Mouse (Mus musculus): ENCODE data around the gene Ccser1. TPM values are rescaled to one million over a fixed set of nuclear protein-coding genes. Genes with fewer than 3 reads are reported as not detected.

Ccser1 gene
- polyA plus RNA-seq, 1 experiment from 2014 or later, result 6.1 TPM

- Histone ChIP-seq H3K4me3 (ENCODE audit: low read depth, low read length) (no peak overlapping the region), H3K27ac (ENCODE audit: low read depth, low read length) (no peak overlapping the region), H3K9me3 (ENCODE audit: control insufficient read depth, low read length) (no peaks in the 10 kb centered on the region), H3K4me2 (no peak overlapping the region), H3K27me3 (ENCODE audit: control insufficient read depth, insufficient read depth, low read length) (no peaks in the 10 kb centered on the region), H3K9ac (ENCODE audit: low read length) (no peak overlapping the region), H3K36me3 (ENCODE audit: control insufficient read depth, insufficient read depth, low read length) (no peaks in the 10 kb centered on the region), H3K4me1 (ENCODE audit: control insufficient read depth, insufficient read depth, low read length) (no peaks in the 10 kb centered on the region)
- 92% methylated on average over 4 of the region's 4 CpGs for WGBS
- DNase-seq (ENCODE audit: low spot score, missing footprints), result no peak
- ATAC-seq (ENCODE audit: low FRiP score), result no peak
Measured at GRCm38 (mm10) chr6:61300441-61300840, 120.3 kb downstream of the Ccser1 start.

- H3K9me3 ChIP-seq (ENCODE audit: control insufficient read depth, low read length), result no peaks in the 10 kb centered on the region
- H3K4me1 ChIP-seq (ENCODE audit: control insufficient read depth, insufficient read depth, low read length), result no peaks in the 10 kb centered on the region
- H3K9ac ChIP-seq (ENCODE audit: low read length), result no peak overlapping the region
- ATAC-seq (ENCODE audit: low FRiP score), result 0 out of 2 replicates have a peak, but pooled peaks have one; percentile 38
- no peaks in the 10 kb centered on the region for H3K36me3 ChIP-seq (ENCODE audit: control insufficient read depth, insufficient read depth, low read length)
- WGBS, result 79% methylated on average over 7 of the region's 7 CpGs
- no peak overlapping the region for H3K4me2 ChIP-seq
- DNase-seq (ENCODE audit: low spot score, missing footprints), result no peak
- H3K27me3 ChIP-seq (ENCODE audit: control insufficient read depth, insufficient read depth, low read length), result no peaks in the 10 kb centered on the region
- no peak overlapping the region for H3K27ac ChIP-seq (ENCODE audit: low read depth, low read length)
- H3K4me3 ChIP-seq (ENCODE audit: low read depth, low read length), result no peak overlapping the region
Measured at GRCm38 (mm10) chr6:61300975-61301374, 120.9 kb downstream of the Ccser1 start.

DNA sequence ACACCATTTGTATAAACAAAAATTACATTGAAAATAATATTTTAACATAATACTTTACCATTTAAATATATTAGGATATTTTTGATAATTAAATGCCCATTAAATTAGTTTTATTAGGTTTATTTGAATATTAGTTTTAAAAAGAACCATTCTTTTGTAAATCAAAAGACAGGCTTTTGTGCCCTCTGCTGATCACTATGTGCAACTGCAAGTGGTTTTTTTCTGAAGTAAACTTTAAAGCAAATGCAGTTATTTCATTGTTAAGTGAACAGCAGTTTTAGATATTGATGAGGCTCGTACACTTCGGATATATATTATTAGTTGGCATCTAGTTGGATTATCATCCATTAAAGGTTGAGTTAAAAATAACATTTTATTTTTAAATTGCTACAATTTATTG, 121.5 kb downstream of the Ccser1 start:
- ATAC-seq (ENCODE audit: low FRiP score), result no peak
- H3K4me3 ChIP-seq (ENCODE audit: low read depth, low read length), result no peak overlapping the region
- H3K9me3 ChIP-seq (ENCODE audit: control insufficient read depth, low read length), result no peaks in the 10 kb centered on the region
- H3K4me1 ChIP-seq (ENCODE audit: control insufficient read depth, insufficient read depth, low read length), result no peaks in the 10 kb centered on the region
- 27% methylated on average over 2 of the region's 2 CpGs for WGBS
- DNase-seq (ENCODE audit: low spot score, missing footprints), result no peak
- H3K9ac ChIP-seq (ENCODE audit: low read length), result no peak overlapping the region
- no peaks in the 10 kb centered on the region for H3K27me3 ChIP-seq (ENCODE audit: control insufficient read depth, insufficient read depth, low read length)
- H3K36me3 ChIP-seq (ENCODE audit: control insufficient read depth, insufficient read depth, low read length), result no peaks in the 10 kb centered on the region
- H3K27ac ChIP-seq (ENCODE audit: low read depth, low read length), result no peak overlapping the region
- H3K4me2 ChIP-seq, result no peak overlapping the region

DNA sequence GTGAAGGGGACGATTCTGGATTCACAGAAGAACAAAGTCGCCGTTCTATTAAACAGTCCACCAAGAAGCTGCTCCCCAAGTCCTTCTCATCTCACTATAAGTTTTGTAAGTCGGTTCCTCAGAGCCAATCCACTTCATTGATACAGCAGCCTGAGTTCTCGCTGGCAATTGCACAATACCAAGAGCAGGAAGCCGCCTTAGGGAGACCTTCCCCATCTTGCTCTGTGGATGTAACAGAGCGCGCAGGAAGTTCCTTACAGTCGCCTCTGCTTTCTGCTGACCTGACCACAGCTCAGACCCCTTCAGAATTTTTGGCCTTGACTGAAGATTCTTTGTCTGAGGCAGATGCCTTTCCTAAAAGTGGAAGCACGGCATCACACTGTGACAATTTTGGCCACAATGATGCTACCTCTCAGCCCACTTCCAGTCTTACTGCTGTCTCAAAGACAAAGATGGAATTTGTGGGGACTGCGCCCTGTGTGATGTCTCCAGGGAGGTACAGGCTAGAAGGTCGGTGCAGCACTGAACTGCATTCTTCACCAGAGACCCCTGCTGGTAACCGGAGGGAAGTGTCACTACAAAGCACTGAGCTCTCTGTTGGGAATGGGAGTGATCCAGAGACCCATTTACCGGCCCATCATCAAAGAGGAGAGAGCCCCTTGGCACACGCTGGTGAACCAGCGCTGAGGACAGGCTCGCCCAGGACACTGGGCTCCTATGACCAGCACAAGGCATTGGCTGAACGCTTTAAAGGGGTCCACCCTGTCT, 131.4 kb downstream of the Ccser1 start:
- H3K4me1 ChIP-seq (ENCODE audit: control insufficient read depth, insufficient read depth, low read length), result no peaks in the 10 kb centered on the region
- H3K27ac ChIP-seq (ENCODE audit: low read depth, low read length), result no peak overlapping the region
- H3K4me2 ChIP-seq, result no peak overlapping the region
- H3K27me3 ChIP-seq (ENCODE audit: control insufficient read depth, insufficient read depth, low read length), result no peaks in the 10 kb centered on the region
- no peak overlapping the region for H3K9ac ChIP-seq (ENCODE audit: low read length)
- H3K36me3 ChIP-seq (ENCODE audit: control insufficient read depth, insufficient read depth, low read length), result no peaks in the 10 kb centered on the region
- DNase-seq (ENCODE audit: low spot score, missing footprints) (no peak), ATAC-seq (ENCODE audit: low FRiP score) (no peak)
- H3K9me3 ChIP-seq (ENCODE audit: control insufficient read depth, low read length), result no peaks in the 10 kb centered on the region
- H3K4me3 ChIP-seq (ENCODE audit: low read depth, low read length), result no peak overlapping the region
- WGBS, result 85% methylated on average over 18 of the region's 18 CpGs

GRCm38 (mm10) chr6:61315884-61316601, 135.9 kb downstream of the Ccser1 start:
- Histone ChIP-seq H3K27ac (ENCODE audit: low read depth, low read length) (no peak overlapping the region), H3K4me3 (ENCODE audit: low read depth, low read length) (no peak overlapping the region), H3K9ac (ENCODE audit: low read length) (no peak overlapping the region), H3K9me3 (ENCODE audit: control insufficient read depth, low read length) (no peaks in the 10 kb centered on the region), H3K4me2 (no peak overlapping the region), H3K4me1 (ENCODE audit: control insufficient read depth, insufficient read depth, low read length) (no peaks in the 10 kb centered on the region), H3K36me3 (ENCODE audit: control insufficient read depth, insufficient read depth, low read length) (no peaks in the 10 kb centered on the region), H3K27me3 (ENCODE audit: control insufficient read depth, insufficient read depth, low read length) (no peaks in the 10 kb centered on the region)
- 28% methylated on average over 6 of the region's 6 CpGs for WGBS
- DNase-seq (ENCODE audit: low spot score, missing footprints) (peak; percentile 92), ATAC-seq (ENCODE audit: low FRiP score) (peak; percentile 88)

DNA sequence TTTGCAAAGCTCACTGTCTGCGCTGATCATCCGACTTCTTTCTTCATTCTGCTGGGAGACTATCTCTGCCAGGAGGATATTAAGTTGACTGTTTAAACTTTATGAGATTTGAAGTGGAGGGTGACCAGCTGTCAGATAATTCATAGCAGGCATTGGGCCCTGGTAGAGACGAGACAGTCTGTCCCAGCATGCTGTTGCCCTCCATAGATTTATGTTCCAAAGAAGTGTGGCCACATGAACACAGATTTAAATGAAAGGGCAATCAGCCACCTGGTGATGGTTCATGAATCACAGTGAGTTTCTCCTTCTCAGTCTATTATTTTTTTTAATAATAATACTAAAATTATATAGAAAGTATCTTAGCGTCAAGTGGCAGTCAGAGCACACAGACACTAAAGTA, 140.7 kb downstream of the Ccser1 start:
- 74% methylated on average over 4 of the region's 4 CpGs for WGBS
- DNase-seq (ENCODE audit: low spot score, missing footprints), result no peak
- Histone ChIP-seq H3K4me1 (ENCODE audit: control insufficient read depth, insufficient read depth, low read length) (no peaks in the 10 kb centered on the region), H3K27ac (ENCODE audit: low read depth, low read length) (no peak overlapping the region), H3K4me3 (ENCODE audit: low read depth, low read length) (no peak overlapping the region), H3K27me3 (ENCODE audit: control insufficient read depth, insufficient read depth, low read length) (no peaks in the 10 kb centered on the region), H3K9ac (ENCODE audit: low read length) (no peak overlapping the region), H3K9me3 (ENCODE audit: control insufficient read depth, low read length) (no peaks in the 10 kb centered on the region), H3K4me2 (no peak overlapping the region), H3K36me3 (ENCODE audit: control insufficient read depth, insufficient read depth, low read length) (no peaks in the 10 kb centered on the region)
- ATAC-seq (ENCODE audit: low FRiP score), result no peak

DNA sequence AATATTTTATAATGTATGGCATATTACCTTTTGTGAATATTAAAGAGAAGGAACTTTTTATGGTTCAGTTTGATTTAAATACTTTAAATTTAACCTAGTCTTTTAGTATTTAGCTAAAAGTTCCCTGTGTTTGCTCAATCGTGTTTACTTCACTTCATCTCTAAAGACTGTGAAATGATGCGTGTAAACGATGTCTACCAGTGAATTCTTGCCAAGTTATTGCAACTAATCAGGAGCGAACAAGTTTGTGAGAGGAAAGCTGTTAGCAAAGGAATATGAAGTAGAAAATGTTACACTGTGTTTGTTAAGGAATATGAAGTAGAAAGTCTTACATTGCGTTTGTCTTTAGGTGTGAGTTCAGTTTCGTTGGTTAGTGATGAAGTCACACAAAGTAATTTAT, 142.2 kb downstream of the Ccser1 start:
- 85% methylated on average over 6 of the region's 6 CpGs for WGBS
- H3K4me3 ChIP-seq (ENCODE audit: low read depth, low read length), result no peak overlapping the region
- no peak for DNase-seq (ENCODE audit: low spot score, missing footprints)
- no peak overlapping the region for H3K4me2 ChIP-seq
- H3K9me3 ChIP-seq (ENCODE audit: control insufficient read depth, low read length), result no peaks in the 10 kb centered on the region
- no peak overlapping the region for H3K9ac ChIP-seq (ENCODE audit: low read length)
- H3K27me3 ChIP-seq (ENCODE audit: control insufficient read depth, insufficient read depth, low read length), result no peaks in the 10 kb centered on the region
- no peaks in the 10 kb centered on the region for H3K36me3 ChIP-seq (ENCODE audit: control insufficient read depth, insufficient read depth, low read length)
- no peaks in the 10 kb centered on the region for H3K4me1 ChIP-seq (ENCODE audit: control insufficient read depth, insufficient read depth, low read length)
- ATAC-seq (ENCODE audit: low FRiP score), result no peak
- no peak overlapping the region for H3K27ac ChIP-seq (ENCODE audit: low read depth, low read length)

DNA sequence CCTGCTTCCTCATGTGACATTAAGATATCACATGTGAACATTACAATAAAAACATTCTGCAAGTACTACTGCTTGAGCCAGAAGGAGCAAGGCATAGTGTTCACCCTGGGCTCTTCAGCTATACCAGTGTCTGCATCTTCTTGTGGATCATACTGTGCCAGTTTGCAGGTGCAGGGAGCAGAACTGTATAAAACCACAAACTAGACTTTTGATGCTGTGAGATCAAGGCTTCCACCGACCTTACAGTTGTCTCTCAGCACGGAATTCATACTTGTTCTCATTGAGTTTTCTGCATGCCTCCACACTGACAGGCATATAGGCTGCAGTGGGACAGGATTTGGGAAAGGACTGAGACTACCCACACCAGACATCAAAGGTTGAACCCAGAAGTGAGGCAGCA, 146.0 kb downstream of the Ccser1 start:
- H3K4me1 ChIP-seq (ENCODE audit: control insufficient read depth, insufficient read depth, low read length), result no peaks in the 10 kb centered on the region
- H3K9ac ChIP-seq (ENCODE audit: low read length), result no peak overlapping the region
- H3K27me3 ChIP-seq (ENCODE audit: control insufficient read depth, insufficient read depth, low read length), result no peaks in the 10 kb centered on the region
- no peaks in the 10 kb centered on the region for H3K9me3 ChIP-seq (ENCODE audit: control insufficient read depth, low read length)
- DNase-seq (ENCODE audit: low spot score, missing footprints) (no peak), ATAC-seq (ENCODE audit: low FRiP score) (no peak)
- no peaks in the 10 kb centered on the region for H3K36me3 ChIP-seq (ENCODE audit: control insufficient read depth, insufficient read depth, low read length)
- no peak overlapping the region for H3K27ac ChIP-seq (ENCODE audit: low read depth, low read length)
- no peak overlapping the region for H3K4me3 ChIP-seq (ENCODE audit: low read depth, low read length)
- WGBS, result 93% methylated on average over 2 of the region's 2 CpGs
- H3K4me2 ChIP-seq, result no peak overlapping the region

DNA sequence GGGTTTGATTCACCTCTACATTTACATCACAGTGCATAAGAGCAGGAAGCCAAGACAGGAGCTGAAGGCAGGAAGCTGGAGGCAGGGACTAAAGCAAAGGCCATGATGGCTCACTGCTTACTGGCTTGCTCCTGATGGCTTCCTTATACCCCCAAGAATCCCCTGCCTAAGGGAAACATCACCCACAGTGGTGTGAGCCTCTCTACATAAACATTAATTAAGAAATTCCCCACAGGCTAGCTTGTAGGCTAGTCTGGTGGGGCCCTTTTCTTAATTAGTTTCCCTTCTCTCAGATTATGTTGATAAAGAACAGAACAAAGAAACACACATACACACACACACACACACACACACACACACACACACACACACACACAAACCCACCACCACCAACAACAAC, 148.9 kb downstream of the Ccser1 start:
- H3K4me2 ChIP-seq, result no peak overlapping the region
- H3K27me3 ChIP-seq (ENCODE audit: control insufficient read depth, insufficient read depth, low read length), result no peaks in the 10 kb centered on the region
- ATAC-seq (ENCODE audit: low FRiP score) (no peak), DNase-seq (ENCODE audit: low spot score, missing footprints) (no peak)
- no peaks in the 10 kb centered on the region for H3K36me3 ChIP-seq (ENCODE audit: control insufficient read depth, insufficient read depth, low read length)
- H3K9me3 ChIP-seq (ENCODE audit: control insufficient read depth, low read length), result no peaks in the 10 kb centered on the region
- no peak overlapping the region for H3K9ac ChIP-seq (ENCODE audit: low read length)
- no peaks in the 10 kb centered on the region for H3K4me1 ChIP-seq (ENCODE audit: control insufficient read depth, insufficient read depth, low read length)
- no peak overlapping the region for H3K27ac ChIP-seq (ENCODE audit: low read depth, low read length)
- H3K4me3 ChIP-seq (ENCODE audit: low read depth, low read length), result no peak overlapping the region

All from midbrain, embryonic 11.5 days (tissue).